Mouse (Mus musculus) adrenal gland, postnatal 10 days (tissue): ENCODE data around the gene Tbc1d12. TPM values are rescaled to one million over a fixed set of nuclear protein-coding genes. Genes with fewer than 3 reads are reported as not detected.
"Not testable (repeated sequence)": the region's sequence is repeated elsewhere in the genome, so short reads cannot be mapped to it uniquely, and the experiment has no call there.

Experiments
- DNase-seq: peaks from one replicate; pipeline ENCODE4 v3.0.0; 2021; ENCODE audit warnings: mixed read lengths
- long read RNA-seq, 2 experiments: library from polyadenylated mRNA; stranded (forward); transcript quantifications; one replicate each; pipeline ENCODE4 v2.0.0; 2021
- total RNA-seq, 2 experiments: library from RNA; stranded (reverse); gene quantifications; 2 replicates each; pipeline ENCODE4 v1.2.3; 2021

Tbc1d12 gene
- total RNA-seq, result 1 to 10 TPM; 9.5 to 9.6 TPM
- long read RNA-seq, experiment 1, full-length matches to known transcripts, result 4 of 19 reads
- long read RNA-seq, experiment 1, partial matches to known transcripts, result 13 of 19 reads
- long read RNA-seq, experiment 1, other reads (novel, unspliced or antisense), result 2 of 19 reads
- long read RNA-seq, experiment 2, full-length matches to known transcripts, result 4 of 4 reads
- long read RNA-seq, experiment 2, partial matches to known transcripts, result 0 of 4 reads
- long read RNA-seq, experiment 2, other reads (novel, unspliced or antisense), result 0 of 4 reads

DNA sequence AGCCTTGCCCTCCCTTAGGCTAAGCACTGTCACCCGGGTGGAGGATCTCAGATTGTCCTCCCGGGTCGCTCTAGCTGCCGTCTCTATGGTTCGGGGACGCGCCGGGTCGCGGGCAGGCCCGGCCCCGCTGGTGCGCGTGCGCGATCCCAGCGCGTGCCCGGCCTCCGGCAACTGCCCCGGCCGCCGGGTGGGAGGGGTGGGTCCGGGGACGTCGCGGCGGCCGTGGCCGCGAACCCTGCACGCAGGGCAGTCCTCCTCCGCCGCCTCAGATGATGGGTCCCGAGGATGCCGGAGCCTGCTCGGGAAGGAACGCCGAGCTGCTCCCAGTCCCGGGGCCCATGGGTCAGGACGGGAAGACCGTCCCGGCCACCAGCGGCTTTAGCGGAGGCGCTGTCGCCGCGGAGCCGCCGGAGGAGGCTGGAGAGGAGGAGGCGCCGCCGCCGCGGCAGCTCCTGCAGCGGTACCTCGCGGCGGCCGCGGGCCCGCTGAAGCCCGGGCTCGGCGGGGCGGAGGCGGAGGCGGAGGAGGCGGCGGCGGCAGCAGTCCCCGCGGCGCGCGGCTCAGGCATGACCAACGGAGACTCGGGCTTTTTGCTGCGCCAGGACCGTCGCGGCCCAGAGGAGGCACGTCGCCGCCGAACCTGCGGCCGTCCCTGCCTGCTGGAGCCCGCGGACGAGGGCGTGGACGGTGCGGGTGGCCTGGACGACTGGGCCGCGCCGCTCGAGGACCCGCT, at the start of gene Tbc1d12:
TSS of gene Tbc1d12 (plus strand) at position 142 of the 733 bp plus-strand sequence.
- peak; percentile 98 for DNase-seq

DNA sequence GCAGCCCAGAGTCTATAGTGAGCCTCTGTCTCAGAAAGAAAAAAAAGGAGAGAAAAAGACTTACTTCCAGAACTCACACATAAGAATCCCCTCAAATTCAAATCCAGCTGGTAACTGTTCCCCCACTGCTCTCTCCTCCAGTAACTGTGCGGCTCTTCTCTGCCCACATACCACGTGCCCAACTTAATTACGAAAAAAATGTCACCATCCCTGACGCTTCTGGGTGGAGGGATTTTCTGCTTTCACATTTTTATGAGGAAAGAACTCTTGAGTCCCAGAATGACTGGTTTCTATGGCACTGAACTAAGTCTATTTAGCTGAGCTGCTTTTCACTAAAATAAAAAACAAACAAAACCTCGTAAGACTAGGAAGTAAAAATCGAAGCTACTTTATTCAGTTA, 48.6 kb upstream of the Tbc1d12 start:
- no peak for DNase-seq

GRCm38 (mm10) chr19:38793563-38794045, 42.8 kb upstream of the Tbc1d12 start:
- no peak for DNase-seq

DNA sequence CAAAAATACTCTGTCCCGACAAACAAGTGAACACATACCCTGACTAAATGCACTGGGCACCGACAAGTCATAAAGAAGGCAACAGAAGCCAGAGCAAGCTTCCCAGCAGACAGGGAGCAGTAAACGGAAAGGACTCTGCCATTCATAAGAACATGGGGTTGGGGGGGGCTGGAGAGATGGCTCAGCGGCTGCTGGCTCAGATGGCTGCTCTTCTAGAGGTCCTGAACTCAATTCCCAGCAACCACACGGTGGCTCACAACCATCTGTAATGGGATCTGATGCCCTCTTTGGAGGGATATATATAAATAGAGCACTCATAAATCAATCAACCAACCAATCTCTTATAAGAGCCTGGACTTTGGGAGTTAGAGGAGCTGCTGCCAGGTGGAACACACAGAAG, 39.8 kb upstream of the Tbc1d12 start:
- DNase-seq, result no peak

- DNase-seq, result no peak
Measured at GRCm38 (mm10) chr19:38798291-38798690, 38.1 kb upstream of the Tbc1d12 start.

DNA sequence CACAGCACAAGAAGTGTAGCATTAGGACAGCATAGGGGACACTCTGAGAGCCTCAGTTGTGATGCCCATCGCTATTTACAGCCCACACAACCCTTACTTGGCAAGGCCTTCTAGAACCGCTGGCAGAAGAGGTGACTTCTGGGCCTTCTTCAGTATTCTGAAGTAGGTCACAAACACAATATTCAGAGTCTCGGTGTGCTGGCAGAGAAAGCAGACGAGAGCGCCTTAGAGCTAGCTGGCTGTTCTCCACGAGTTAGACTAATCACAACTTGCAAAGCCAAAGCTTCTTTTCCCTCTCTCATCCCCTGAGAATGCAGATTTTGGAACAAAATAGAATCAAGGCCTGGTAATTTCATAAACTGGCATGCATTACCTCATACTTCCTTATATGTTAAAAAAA, 37.6 kb upstream of the Tbc1d12 start:
- DNase-seq, result peak; percentile 37

- no peak for DNase-seq
Measured at GRCm38 (mm10) chr19:38818191-38818590, 18.2 kb upstream of the Tbc1d12 start.

GRCm38 (mm10) chr19:38818766-38819426, 17.5 kb upstream of the Tbc1d12 start, which contains the start of gene Noc3l:
Noc3l (minus strand) TSS chr19:38819237.
- peak; percentile 97 for DNase-seq

DNA sequence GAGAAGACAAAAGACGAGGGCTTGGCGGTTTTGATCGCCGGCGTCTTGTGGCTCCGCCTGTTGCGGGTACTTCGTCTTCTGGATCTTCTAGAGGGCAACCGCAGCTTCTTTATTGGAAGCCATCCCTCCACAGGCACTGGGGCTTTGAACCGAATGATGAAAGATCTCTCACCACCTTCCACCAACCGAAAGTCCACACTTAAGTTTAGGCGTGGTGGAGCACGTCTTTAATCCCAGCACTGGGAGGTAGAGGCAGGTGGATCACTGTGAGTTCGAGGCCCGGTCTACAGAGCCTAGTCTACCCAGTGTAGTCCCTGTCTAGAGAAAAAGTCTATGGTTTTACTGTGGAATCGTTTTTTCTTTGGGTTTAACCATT, 17.0 kb upstream of the Tbc1d12 start:
- DNase-seq, result no peak

DNA sequence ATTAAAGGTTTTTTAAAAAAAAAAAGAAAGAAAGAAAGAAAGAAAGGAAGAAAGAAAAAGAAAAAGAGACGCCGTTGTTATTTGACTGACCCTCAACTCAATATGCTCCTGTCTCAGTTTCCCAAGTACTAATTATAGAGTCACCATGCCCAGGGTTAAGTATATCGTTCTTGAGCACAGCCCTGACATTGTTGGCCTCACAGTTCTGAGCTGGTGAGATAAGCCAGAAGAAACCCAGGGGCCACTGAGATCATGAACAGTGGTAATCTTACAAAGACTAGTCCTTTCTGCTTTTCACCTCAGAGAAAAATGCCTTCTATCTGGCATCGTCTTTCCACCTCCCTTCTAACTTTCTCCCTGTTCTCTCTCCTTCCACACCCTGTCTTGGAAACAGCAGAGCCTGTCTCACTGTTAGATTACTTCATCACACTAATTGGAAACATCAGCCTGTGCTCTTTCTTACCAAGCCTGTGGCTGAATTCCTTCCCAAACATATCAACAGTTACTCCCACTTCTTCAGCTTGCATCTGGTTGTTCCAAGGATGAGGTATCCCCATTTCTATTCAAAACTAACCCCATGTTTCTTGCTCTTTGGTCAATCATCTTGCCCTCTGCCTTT, 16.1 kb upstream of the Tbc1d12 start:
- no peak for DNase-seq

DNA sequence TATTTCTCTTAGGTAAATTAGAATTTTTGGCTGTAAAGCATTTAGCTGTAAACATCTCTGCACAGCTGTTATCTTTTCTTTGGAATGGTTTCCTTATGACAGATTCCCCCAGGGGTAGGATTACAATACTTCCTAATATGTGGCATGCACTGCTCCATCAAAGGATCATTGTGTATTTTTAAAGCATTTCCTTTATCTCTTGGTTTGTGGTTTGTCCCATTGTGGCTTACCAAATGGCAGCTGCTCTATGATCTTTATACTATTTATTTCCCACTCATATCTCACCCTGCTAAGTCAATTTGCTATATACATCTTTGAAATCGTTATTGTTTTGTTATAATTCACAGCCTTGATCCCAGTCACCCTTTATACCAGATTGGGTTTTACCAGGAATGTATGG, 3.2 kb upstream of the Tbc1d12 start:
- DNase-seq, result no peak

DNA sequence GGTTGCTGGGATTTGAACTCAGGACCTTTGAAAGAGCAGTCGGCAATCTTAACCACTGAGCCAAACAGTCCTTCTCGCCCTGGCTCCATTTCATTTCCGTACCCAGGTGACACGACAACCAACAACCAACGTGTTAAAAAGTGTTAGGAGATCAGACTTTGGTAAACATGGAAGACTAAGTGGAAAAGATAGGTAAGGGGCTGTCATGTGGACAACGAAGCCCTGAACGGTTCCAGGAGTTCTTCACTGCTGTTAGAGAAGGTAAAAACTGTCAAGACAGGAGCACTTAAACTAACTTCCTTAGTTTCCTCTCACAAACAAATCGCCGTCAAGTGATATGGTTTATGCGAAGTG, 318 bp upstream of the Tbc1d12 start:
- no peak for DNase-seq

GRCm38 (mm10) chr19:38837171-38837641, 827 bp downstream of the Tbc1d12 start:
- DNase-seq, result peak; percentile 74

- DNase-seq, result no peak
Measured at GRCm38 (mm10) chr19:38844817-38845216, 8.4 kb downstream of the Tbc1d12 start.

- DNase-seq, result no peak
Measured at GRCm38 (mm10) chr19:38846373-38846772, 10.0 kb downstream of the Tbc1d12 start.

DNA sequence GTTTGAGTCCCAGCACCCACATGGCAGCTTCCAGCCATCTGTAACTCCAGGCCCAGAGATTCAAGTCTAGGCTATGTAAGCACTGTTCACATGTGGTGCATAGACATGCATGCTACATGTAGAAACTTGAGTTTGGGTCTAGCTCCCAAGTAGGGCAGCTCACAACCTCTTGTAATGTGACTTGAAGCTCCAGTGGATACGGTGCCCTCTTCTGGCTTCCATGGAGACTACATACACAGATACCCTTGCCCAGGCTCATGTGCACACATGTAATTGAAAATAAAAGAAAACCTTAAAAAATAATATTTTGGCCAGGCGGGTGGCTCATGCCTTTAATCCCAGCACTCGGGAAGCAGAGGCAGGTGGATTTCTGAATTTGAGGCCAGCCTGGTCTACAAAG, 21.8 kb downstream of the Tbc1d12 start:
- no peak for DNase-seq

DNA sequence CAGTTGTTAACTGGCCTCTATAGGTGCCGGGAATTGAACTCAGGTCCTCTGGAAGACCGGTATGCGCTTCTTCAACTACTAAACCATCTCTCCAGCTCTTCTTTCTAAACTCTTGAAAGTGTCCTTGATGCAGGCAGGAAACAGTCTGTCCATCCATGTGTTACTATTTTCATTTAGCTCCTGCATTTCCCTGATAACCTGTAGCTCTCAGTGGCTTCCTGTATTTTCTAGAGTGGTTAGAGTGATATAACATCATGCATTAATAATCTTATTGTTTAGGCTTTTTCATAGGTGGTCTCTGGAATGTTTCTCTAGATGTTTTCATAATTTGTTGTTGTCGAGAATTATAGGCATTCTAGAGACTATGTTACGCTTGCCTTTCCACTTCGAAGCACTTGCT, 26.1 kb downstream of the Tbc1d12 start:
- DNase-seq, result no peak

DNA sequence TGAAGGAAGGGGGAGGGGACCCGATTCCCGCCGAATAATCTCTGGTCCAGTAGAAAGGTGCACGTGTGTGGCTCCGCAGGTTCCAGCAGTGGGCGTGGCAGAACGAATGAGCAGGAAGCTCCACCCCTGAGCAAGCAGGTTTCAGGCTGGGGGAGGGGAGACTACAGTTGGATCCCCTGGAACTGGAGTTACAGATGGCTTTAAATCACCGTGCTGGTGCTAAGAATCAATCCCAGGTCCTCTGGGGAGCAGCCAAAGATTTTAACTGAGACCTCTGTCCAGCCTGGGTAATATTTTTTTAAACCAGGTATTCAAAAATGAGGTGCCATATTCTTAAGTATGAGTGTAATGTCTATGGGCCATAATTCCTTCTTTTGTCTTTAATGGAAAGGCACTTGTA, 38.4 kb downstream of the Tbc1d12 start:
- not testable (repeated sequence) for DNase-seq

DNA sequence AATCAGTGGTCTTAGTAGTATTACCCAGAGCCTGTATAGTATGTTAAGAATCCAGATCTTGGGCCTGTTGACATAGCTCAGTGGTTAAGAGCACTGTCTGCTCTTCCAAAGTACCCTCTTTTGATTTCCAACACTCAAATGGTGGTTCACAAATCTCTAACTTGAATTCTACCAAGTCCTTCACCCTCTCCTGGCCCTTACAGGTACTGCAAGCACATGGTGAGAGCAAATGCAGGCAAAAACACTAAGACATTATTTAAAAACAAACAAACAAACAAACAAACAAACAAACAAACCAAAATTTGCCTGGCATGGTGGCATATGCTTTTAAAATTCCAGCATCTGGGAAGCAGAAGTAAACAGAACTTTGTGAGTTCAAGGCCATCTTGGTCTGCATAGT, 43.9 kb downstream of the Tbc1d12 start:
- DNase-seq, result no peak

- DNase-seq, result peak; percentile 39
Measured at GRCm38 (mm10) chr19:38901146-38902135, 65.1 kb downstream of the Tbc1d12 start.

DNA sequence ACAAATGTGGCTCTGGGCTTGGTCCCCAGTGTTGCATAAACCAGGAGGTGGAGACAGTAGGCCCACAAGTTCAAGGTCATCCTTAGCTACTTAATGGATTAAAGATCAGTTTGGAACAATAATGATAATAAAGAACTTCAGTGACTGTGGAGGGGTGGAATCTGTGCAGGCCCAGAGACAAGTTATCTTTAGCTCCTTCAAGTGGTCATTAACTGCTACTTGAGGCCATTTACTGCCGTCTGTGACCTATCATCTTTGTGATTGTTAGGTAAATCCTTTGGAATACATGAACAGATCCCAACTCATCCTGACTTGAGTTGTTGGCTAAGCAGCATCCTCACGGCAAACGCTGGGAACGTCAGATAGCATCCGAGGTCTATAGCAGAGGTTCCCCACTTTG, 66.1 kb downstream of the Tbc1d12 start:
- DNase-seq, result no peak
